Mouse (Mus musculus) cerebellum, adult (tissue): Measurements from ENCODE around the gene Slc4a1ap.

Experiments
- ATAC-seq: cut with Nextera tagmentation; 2 replicates; pipeline ENCODE4 v1.9.2; 2017; ENCODE audit warnings: mild to moderate bottlenecking, moderate library complexity, mixed read lengths; ENCODE audit not compliant: insufficient number of reproducible peaks, low FRiP score, low TSS enrichment

The Slc4a1ap gene

DNA sequence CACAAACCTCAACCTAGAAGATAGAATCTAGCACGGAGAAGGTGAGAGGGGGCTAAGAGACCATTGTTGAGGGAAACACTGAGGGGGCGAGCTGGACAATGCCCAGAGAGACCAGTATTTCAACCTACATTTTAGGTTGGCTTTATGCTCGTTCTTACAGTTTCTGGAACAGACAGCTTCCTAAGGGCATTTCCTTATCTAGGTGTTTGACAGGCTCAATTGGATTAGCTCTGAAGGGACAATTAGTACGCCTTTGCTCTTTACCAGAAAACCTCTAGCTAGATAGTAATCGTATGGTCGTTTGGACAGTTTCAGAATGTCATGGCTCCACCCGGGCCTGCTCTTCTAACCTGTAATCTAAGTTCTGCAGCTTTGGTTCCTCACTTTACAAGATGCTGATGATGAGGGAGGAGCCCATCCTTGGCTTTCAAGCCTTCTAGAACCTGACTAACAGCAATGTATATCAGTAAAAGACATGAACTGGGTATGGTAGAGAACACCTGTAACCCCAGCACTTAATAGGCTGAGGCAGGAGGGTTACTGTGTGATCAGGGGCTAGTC lies 74.4 kb downstream of the Slc4a1ap start:
- ATAC-seq: no peak

DNA sequence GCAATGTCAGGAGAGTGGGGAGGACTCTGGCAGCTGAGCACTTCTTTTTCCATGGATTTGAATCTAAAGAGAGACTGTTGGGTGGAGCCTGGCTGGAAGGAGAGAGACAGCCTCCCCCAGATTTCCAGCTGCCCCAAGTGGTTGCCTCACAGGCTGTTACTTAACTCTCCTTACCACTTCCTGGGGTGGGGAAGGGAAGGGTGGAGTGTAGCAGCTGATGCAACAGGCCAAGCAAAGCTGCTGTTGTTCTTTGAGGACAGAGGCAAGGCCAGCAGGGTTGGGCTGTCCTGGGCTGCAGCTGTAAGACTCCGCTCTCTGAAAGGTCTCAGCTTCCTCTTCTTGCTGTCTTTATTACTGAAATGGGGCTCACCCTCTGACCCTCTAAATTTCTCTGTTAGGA lies 75.6 kb downstream of the Slc4a1ap start:
- ATAC-seq: no peak

DNA sequence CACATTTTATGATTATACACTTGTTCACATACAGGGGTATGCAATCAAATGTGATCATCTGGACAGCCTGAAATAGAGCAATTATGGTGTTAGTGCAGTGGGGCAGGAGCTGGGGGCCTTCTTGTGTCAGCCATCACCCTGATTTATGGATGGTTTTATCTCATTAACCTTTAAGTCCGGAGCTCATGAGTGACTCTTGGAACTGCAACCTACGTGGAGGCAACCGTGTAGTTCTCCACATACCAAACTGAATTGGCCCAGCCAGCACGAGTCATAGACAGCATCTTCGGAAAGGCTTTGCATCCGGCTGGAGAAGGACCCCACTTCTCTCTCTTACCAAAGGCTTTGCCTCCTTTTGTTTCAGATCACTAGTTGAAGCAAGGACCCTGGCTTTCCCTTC lies 77.0 kb downstream of the Slc4a1ap start:
- no peak for ATAC-seq

DNA sequence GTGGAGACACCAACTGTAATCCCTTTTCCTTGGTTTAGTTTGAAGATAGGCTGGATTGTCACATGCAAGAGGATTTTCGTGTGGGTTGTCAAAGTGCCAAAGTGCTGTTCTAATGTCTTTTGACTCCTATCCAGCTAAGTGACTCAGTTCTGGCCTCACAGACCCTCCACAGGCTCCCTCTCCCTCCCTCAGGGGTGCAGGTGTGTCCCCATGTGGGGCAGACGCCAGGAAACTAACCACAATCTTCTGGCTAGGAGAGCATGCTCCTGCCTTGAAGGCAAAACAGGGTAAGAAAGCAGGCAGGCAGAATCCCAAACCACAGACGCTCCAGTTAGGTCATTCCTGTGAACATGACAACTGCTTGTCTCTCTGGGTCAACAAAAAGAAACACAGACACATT lies 79.4 kb downstream of the Slc4a1ap start:
- ATAC-seq: no peak
